In genomic region chr7:99003231-99003630, GRCm38 (mm10) we compare ENCODE assay signal across 18 mouse cellular contexts.
DNase-seq lines count a peak whose midpoint lies in the region; ATAC-seq lines count a peak whose summit lies in the region.
"Had no signal": no experiment of that assay in that cellular context is flagged by ENCODE, and none has a peak within 500 bp of the region (broad histone marks: within the 10 kb centered on the region; RNA-seq: fewer than 3 reads in every experiment).

No protein-coding gene starts in this region.

- intact Hi-C loops in gastrocnemius, postnatal 14 days (cut with DNase I; ENCODE audit: low total_unique reads) = no loop called here

- ATAC-seq in activated CD4-positive, CD25-positive, alpha-beta regulatory T cell, adult 4 months = peak; percentile 69
- ATAC-seq: forebrain, embryonic 13.5 days; forebrain, embryonic 16.5 days; intestine, embryonic 16.5 days had no signal

- peak; percentile 72 for DNase-seq in CD4-positive helper T cell, adult 2 months (ENCODE audit: low read depth, low spot score)
- DNase-seq in CD4-positive, CD25-positive, alpha-beta regulatory T cell, adult 2 months (ENCODE audit: low read depth, low spot score) = peak; percentile 68
- peak; percentile 74 for DNase-seq in naive thymus-derived CD4-positive, alpha-beta T cell, adult 2 months (ENCODE audit: low read depth)
- no peak for DNase-seq in gastrocnemius, postnatal 14 days
- no peak for DNase-seq in spleen, postnatal 36 days (ENCODE audit: low spot score in 2 of 2)
- DNase-seq: adrenal gland, postnatal 10 days; adrenal gland, postnatal 36 days; cerebellum, adult 18-20 months; cerebellum, adult 9-10 months; cerebellum, postnatal 14 days; gastrocnemius, postnatal 10 days; heart, adult 2 months; heart, postnatal 14 days; heart, postnatal 4 days had no signal

Comparison
In these comparisons a context has a peak if more than half of its experiments do, and no peak if none do; other contexts are left out.
1. DNase-seq: peak in CD4-positive helper T cell, adult 2 months (single experiment), CD4-positive, CD25-positive, alpha-beta regulatory T cell, adult 2 months (single experiment) and naive thymus-derived CD4-positive, alpha-beta T cell, adult 2 months (single experiment); none in gastrocnemius, postnatal 14 days (single experiment) and spleen, postnatal 36 days (0 of 2).